ENCODE assay signal across 8 mouse cellular contexts in the genomic region with DNA sequence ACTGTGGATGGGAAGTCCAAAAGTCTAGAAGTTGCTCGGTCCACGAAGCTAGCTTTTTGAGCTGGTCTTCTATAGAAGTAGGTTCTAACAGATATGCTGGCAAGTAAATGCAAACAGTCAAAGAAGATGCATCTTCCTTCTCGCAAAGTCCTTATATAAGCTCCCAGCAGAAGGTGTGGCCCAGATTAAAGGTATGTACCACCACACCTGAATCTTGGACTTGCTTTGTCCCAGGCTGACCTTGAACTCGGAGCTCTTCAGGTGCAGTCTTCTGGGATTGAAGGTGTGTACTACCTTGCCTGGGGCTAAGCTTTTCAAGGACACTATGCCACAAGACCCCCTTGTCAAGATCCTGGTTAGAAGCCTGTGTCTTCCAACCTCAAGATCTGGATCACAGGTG. TPM values are rescaled to one million over a fixed set of nuclear protein-coding genes. Genes with fewer than 3 reads are reported as not detected.
DNase-seq lines count a peak whose midpoint lies in the region; ATAC-seq and TF ChIP-seq lines count a peak whose summit lies in the region.

A gene (minus strand): TSS at position 101 of the 400 bp plus-strand sequence.

- 84% methylated on average over 4 of the region's 4 CpGs for WGBS in neural tube, embryonic 11.5 days
- WGBS in embryonic facial prominence, embryonic 14.5 days, result 87% methylated on average over 4 of the region's 4 CpGs
- WGBS in heart, postnatal 0 days, result 83% methylated on average over 4 of the region's 4 CpGs
- WGBS in limb, embryonic 10.5 days, result 95% methylated on average over 4 of the region's 4 CpGs
- 95% methylated on average over 4 of the region's 4 CpGs for WGBS in neural tube, embryonic 15.5 days

- no peak within 1 kb of the TSS for H3K4me3 ChIP-seq in neural tube, embryonic 11.5 days (ENCODE audit: low read depth, low read length)
- no peak within 1 kb of the TSS for H3K4me3 ChIP-seq in embryonic facial prominence, embryonic 14.5 days (ENCODE audit: low read depth, low read length)
- no peak within 1 kb of the TSS for H3K4me3 ChIP-seq in heart, postnatal 0 days (ENCODE audit: low read depth, low read length)
- no peak within 1 kb of the TSS for H3K4me3 ChIP-seq in limb, embryonic 10.5 days
- H3K4me3 ChIP-seq in neural tube, embryonic 15.5 days (replicated peaks), result no peak within 1 kb of the TSS

- H3K4me1 ChIP-seq in neural tube, embryonic 11.5 days (ENCODE audit: control insufficient read depth, insufficient read depth, low read length), result no peaks in the 10 kb centered on the region
- no peaks in the 10 kb centered on the region for H3K4me1 ChIP-seq in embryonic facial prominence, embryonic 14.5 days (ENCODE audit: control insufficient read depth, insufficient read depth, low read length)
- H3K4me1 ChIP-seq in heart, postnatal 0 days (ENCODE audit: control insufficient read depth, insufficient read depth), result no peaks in the 10 kb centered on the region
- 0 out of 2 replicates have a peak, but pooled peaks cover 3% of the 10 kb centered on the region for H3K4me1 ChIP-seq in limb, embryonic 10.5 days
- no peaks in the 10 kb centered on the region for H3K4me1 ChIP-seq in neural tube, embryonic 15.5 days

- no peaks in the 10 kb centered on the region for H3K9me3 ChIP-seq in neural tube, embryonic 11.5 days (ENCODE audit: control insufficient read depth, low read length)
- H3K9me3 ChIP-seq in embryonic facial prominence, embryonic 14.5 days (ENCODE audit: control insufficient read depth, low read length), result no peaks in the 10 kb centered on the region
- H3K9me3 ChIP-seq in heart, postnatal 0 days (replicated peaks; ENCODE audit: control insufficient read depth, low read length), result no peaks in the 10 kb centered on the region
- no peaks in the 10 kb centered on the region for H3K9me3 ChIP-seq in limb, embryonic 10.5 days (replicated peaks)
- no peaks in the 10 kb centered on the region for H3K9me3 ChIP-seq in neural tube, embryonic 15.5 days (replicated peaks)

- H3K4me2 ChIP-seq in neural tube, embryonic 11.5 days (ENCODE audit: low read depth), result no peak within 1 kb of the TSS
- H3K4me2 ChIP-seq in embryonic facial prominence, embryonic 14.5 days (ENCODE audit: low read depth, low read length), result no peak within 1 kb of the TSS
- no peak within 1 kb of the TSS for H3K4me2 ChIP-seq in heart, postnatal 0 days (ENCODE audit: low read depth, low read length)
- no peak within 1 kb of the TSS for H3K4me2 ChIP-seq in neural tube, embryonic 15.5 days

- no peak for TF ChIP-seq EP300 in heart, postnatal 0 days (IDR thresholded peaks at IDR 0.05; ENCODE audit: low read depth)

- no peaks in the 10 kb centered on the region for H3K36me3 ChIP-seq in neural tube, embryonic 11.5 days (ENCODE audit: control insufficient read depth, insufficient read depth, low read length)
- no peaks in the 10 kb centered on the region for H3K36me3 ChIP-seq in embryonic facial prominence, embryonic 14.5 days (ENCODE audit: control insufficient read depth, insufficient read depth, low read length)
- no peaks in the 10 kb centered on the region for H3K36me3 ChIP-seq in heart, postnatal 0 days (replicated peaks; ENCODE audit: control insufficient read depth, insufficient read depth, low read length)
- H3K36me3 ChIP-seq in limb, embryonic 10.5 days, result no peaks in the 10 kb centered on the region
- no peaks in the 10 kb centered on the region for H3K36me3 ChIP-seq in neural tube, embryonic 15.5 days

- no peak for DNase-seq in neural tube, embryonic 11.5 days (ENCODE audit: low spot score)
- DNase-seq in neural tube, embryonic 10.5 days (ENCODE audit: extremely low spot score, low spot score), result no peak
- no peak for DNase-seq in embryonic facial prominence, embryonic 14.5 days (ENCODE audit: low spot score)
- DNase-seq in heart, postnatal 0 days (ENCODE audit: low spot score), result no peak
- DNase-seq in limb, embryonic 10.5 days (ENCODE audit: low spot score), result no peak
- no peak for DNase-seq in thymus, postnatal 14 days
- DNase-seq in spleen, postnatal 36 days (ENCODE audit: low spot score in 2 of 2), result no peak

- no peak within 1 kb of the TSS for H3K9ac ChIP-seq in neural tube, embryonic 11.5 days (ENCODE audit: low read length)
- no peak within 1 kb of the TSS for H3K9ac ChIP-seq in embryonic facial prominence, embryonic 14.5 days (ENCODE audit: low read depth, low read length)
- H3K9ac ChIP-seq in heart, postnatal 0 days (replicated peaks; ENCODE audit: low read depth, low read length), result no peak within 1 kb of the TSS
- no peak within 1 kb of the TSS for H3K9ac ChIP-seq in neural tube, embryonic 15.5 days (replicated peaks)

- H3K27ac ChIP-seq in neural tube, embryonic 11.5 days (ENCODE audit: low read depth, low read length), result no peak within 1 kb of the TSS
- H3K27ac ChIP-seq in embryonic facial prominence, embryonic 14.5 days (replicated peaks; ENCODE audit: low read depth, low read length), result no peak within 1 kb of the TSS
- H3K27ac ChIP-seq in heart, postnatal 0 days (ENCODE audit: low read depth), result no peak within 1 kb of the TSS
- no peak within 1 kb of the TSS for H3K27ac ChIP-seq in limb, embryonic 10.5 days
- H3K27ac ChIP-seq in neural tube, embryonic 15.5 days (replicated peaks), result no peak within 1 kb of the TSS

- H3K27me3 ChIP-seq in neural tube, embryonic 11.5 days (ENCODE audit: control insufficient read depth, insufficient read depth, low read length), result no peaks in the 10 kb centered on the region
- H3K27me3 ChIP-seq in embryonic facial prominence, embryonic 14.5 days (replicated peaks; ENCODE audit: control insufficient read depth, insufficient read depth, low read length), result no peaks in the 10 kb centered on the region
- H3K27me3 ChIP-seq in heart, postnatal 0 days (ENCODE audit: control insufficient read depth, insufficient read depth, low read length), result no peaks in the 10 kb centered on the region
- no peaks in the 10 kb centered on the region for H3K27me3 ChIP-seq in limb, embryonic 10.5 days (ENCODE audit: low read depth, poor library complexity, severe bottlenecking)
- no peaks in the 10 kb centered on the region for H3K27me3 ChIP-seq in neural tube, embryonic 15.5 days (replicated peaks)

- no peak for TF ChIP-seq CTCF in heart, postnatal 0 days (IDR thresholded peaks at IDR 0.05; ENCODE audit: low read depth)

- ATAC-seq in neural tube, embryonic 11.5 days (ENCODE audit: insufficient read depth, low FRiP score, low TSS enrichment), result no peak
- ATAC-seq in embryonic facial prominence, embryonic 14.5 days (ENCODE audit: low read depth), result no peak
- no peak for ATAC-seq in heart, postnatal 0 days (ENCODE audit: insufficient read depth, low read depth)
- no peak for ATAC-seq in neural tube, embryonic 15.5 days (ENCODE audit: low FRiP score)

RNA-seq across cellular contexts. Expression of the gene that starts here (rescaled TPM):
- 119 and 126 TPM in 2 replicates for polyA plus RNA-seq in neural tube, embryonic 11.5 days (2014; fragmentation: Nextera tagmentation; extraction: Ambion mirVana)
- polyA plus RNA-seq in embryonic facial prominence, embryonic 14.5 days (2014; fragmentation: Nextera tagmentation; extraction: Ambion mirVana), result 90.5 and 101 TPM in 2 replicates
- total RNA-seq in heart, postnatal 0 days (2014; rRNA removed; ENCODE audit: low replicate concordance), result 165 and 174 TPM in 2 replicates
- 84.4 and 91.1 TPM in 2 replicates for polyA plus RNA-seq in heart, postnatal 0 days (2015; fragmentation: Nextera tagmentation; extraction: Ambion mirVana)
- polyA plus RNA-seq in limb, embryonic 10.5 days (2016; fragmentation: Nextera tagmentation; extraction: Ambion mirVana), result 129 TPM in 2 replicates
- polyA plus RNA-seq in neural tube, embryonic 15.5 days (2015; fragmentation: Nextera tagmentation; extraction: Ambion mirVana), result 83.0 and 86.8 TPM in 2 replicates
